Mouse (Mus musculus) hindbrain, embryonic 14.5 days (tissue): Measurements from ENCODE around the gene Hipk2. TPM values are rescaled to one million over a fixed set of nuclear protein-coding genes. Genes with fewer than 3 reads are reported as not detected.

Experiments used
- ATAC-seq: fragments of 200-750 bp; cut with Nextera tagmentation; 2 replicates; pipeline ENCODE4 v1.8.0; 2017; ENCODE audit warnings: moderate number of reproducible peaks, mild to moderate bottlenecking, moderate TSS enrichment, moderate library complexity; ENCODE audit not compliant: low FRiP score
- DNase-seq: peaks from one replicate; pipeline ENCODE4 v3.0.0-alpha.2; 2015; ENCODE audit warnings: low spot score
- H3K27ac ChIP-seq: fragments of 300-500 bp; sonication (generic); 2 replicates; pipeline ENCODE4 v1.5.1; 2014; ENCODE audit warnings: mild to moderate bottlenecking, moderate library complexity
- H3K27me3 ChIP-seq: fragments of 300-500 bp; sonication (generic); 2 replicates; pipeline ENCODE4 v1.6.1; 2014; ENCODE audit warnings: mild to moderate bottlenecking, low read length, mixed read lengths; ENCODE audit not compliant: control insufficient read depth, insufficient read depth
- H3K36me3 ChIP-seq: fragments of 300-500 bp; sonication (generic); replicated peaks from 2 replicates; pipeline ENCODE4 v1.6.1; 2014; ENCODE audit not compliant: control insufficient read depth, insufficient read depth
- H3K4me1 ChIP-seq: fragments of 300-500 bp; sonication (generic); replicated peaks from 2 replicates; pipeline ENCODE4 v1.6.1; 2014; ENCODE audit warnings: antibody characterized with exemption, low read length, mixed read lengths; ENCODE audit not compliant: control insufficient read depth, insufficient read depth
- H3K4me2 ChIP-seq: fragments of 300-500 bp; sonication (generic); replicated peaks from 2 replicates; pipeline ENCODE4 v1.6.1; 2014; ENCODE audit warnings: mild to moderate bottlenecking, moderate library complexity
- H3K4me3 ChIP-seq: fragments of 300-500 bp; sonication (generic); replicated peaks from 2 replicates; pipeline ENCODE4 v1.5.1; 2014; ENCODE audit warnings: mild to moderate bottlenecking, low read length
- H3K9ac ChIP-seq: fragments of 300-500 bp; sonication (generic); 2 replicates; pipeline ENCODE4 v1.6.1; 2014
- H3K9me3 ChIP-seq: fragments of 300-500 bp; sonication (generic); 2 replicates; pipeline ENCODE4 v1.6.1; 2016; ENCODE audit warnings: low read length; ENCODE audit not compliant: control insufficient read depth
- WGBS: fragments of 180-500 bp; shearing (Covaris S2); extraction: QIAGEN DNeasy Blood & Tissue Kit; methylation state at CpG from one replicate; pipeline ENCODE4 v1.1.7; 2014; 5-methylcytosine and 5-hydroxymethylcytosine counted together
- polyA plus RNA-seq: library from polyadenylated mRNA; unstranded; fragments of >200 nt; fragmentation: Nextera tagmentation; extraction: Ambion mirVana; gene quantifications from 2 replicates; pipeline ENCODE4 v1.2.1, GENCODE M21; 2014

Gene Hipk2
- polyA plus RNA-seq, 1 experiment from 2014 or later, result 36.9 TPM

DNA sequence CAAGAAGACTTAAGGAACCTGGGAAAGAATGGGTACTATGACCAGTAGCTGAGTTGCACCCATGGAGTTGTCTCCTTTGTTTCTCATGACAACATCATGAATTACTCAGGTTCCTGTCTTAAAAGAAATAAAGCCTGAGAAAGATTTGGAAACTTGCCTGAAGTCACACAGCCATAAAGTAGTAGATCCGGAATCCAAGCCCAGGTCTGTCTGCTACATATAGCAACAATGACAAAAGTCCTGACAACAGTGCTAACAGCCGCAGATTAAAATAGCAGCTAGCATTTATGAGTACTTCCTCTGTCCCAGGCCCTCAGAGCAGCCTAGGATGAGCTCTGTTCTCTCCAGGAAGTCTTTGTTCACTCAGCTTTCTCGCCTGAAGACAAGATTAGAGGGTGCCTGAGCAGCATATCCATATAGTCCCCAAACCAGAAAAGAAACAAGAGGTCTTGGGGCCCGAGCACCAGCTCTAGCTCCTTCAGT, 69.0 kb downstream of the Hipk2 start:
- Histone ChIP-seq H3K27ac (no peak overlapping the region), H3K36me3 (no peaks in the 10 kb centered on the region), H3K4me2 (no peak overlapping the region), H3K9ac (no peak overlapping the region), H3K9me3 (no peaks in the 10 kb centered on the region), H3K4me3 (no peak overlapping the region), H3K4me1 (0 out of 2 replicates have a peak, but pooled peaks cover 6% of the 10 kb centered on the region), H3K27me3 (no peaks in the 10 kb centered on the region)
- DNase-seq (no peak), ATAC-seq (no peak)
- WGBS, result 82% methylated on average over 4 of the region's 4 CpGs

DNA sequence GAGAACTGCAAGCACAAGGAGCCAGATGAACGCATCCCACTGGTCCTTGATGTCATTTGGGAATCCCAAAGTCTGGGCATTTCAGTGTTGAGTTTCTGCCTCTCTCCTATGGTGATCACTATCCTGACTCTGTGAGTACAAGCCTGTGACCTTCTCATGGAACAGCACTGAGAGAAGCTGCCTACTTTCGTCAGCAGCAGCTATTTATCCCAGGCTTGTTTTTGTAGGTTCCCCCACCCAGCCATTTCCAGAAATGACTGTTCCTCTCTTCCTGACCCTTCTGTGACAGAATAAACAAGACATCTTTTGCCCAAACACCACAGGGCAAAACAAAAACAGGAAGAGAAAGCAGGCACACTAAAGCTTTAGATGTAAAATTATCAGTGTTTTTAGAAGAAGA, 70.4 kb downstream of the Hipk2 start:
- Histone ChIP-seq H3K4me2 (no peak overlapping the region), H3K27me3 (no peaks in the 10 kb centered on the region), H3K4me3 (no peak overlapping the region), H3K9me3 (no peaks in the 10 kb centered on the region), H3K27ac (no peak overlapping the region), H3K4me1 (0 out of 2 replicates have a peak, but pooled peaks cover 10% of the 10 kb centered on the region), H3K36me3 (no peaks in the 10 kb centered on the region), H3K9ac (no peak overlapping the region)
- no peak for ATAC-seq
- WGBS, result 85% methylated on average over 2 of the region's 2 CpGs
- DNase-seq, result no peak

DNA sequence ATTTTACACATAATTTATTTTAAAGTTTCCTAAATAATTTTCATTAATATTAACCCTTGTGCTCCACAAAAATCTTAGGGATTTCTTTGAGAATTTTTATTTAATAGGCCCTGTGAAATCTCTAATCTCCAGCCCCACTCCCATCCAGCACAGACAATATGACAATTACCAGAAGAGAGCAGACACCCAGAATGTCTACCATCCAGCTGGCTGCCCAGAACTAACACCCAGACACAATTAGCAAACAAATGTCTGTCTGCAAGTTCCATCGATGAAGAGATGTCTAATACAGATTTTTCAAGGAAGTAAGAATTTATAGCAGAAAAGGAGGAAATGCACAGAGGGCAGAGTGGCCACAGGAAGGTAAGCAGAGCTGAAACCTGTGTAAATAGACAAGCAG, 74.7 kb downstream of the Hipk2 start:
- WGBS, result 63% methylated on average over 1 of the region's 1 CpGs
- H3K4me3 ChIP-seq, result no peak overlapping the region
- H3K9ac ChIP-seq, result no peak overlapping the region
- H3K36me3 ChIP-seq, result no peaks in the 10 kb centered on the region
- 0 out of 2 replicates have a peak, but pooled peaks cover 13% of the 10 kb centered on the region for H3K4me1 ChIP-seq
- DNase-seq (no peak), ATAC-seq (no peak)
- H3K27me3 ChIP-seq, result no peaks in the 10 kb centered on the region
- H3K27ac ChIP-seq, result 0 out of 2 replicates have a peak overlapping the region, but pooled peaks have one; percentile 39
- no peak overlapping the region for H3K4me2 ChIP-seq
- no peaks in the 10 kb centered on the region for H3K9me3 ChIP-seq

DNA sequence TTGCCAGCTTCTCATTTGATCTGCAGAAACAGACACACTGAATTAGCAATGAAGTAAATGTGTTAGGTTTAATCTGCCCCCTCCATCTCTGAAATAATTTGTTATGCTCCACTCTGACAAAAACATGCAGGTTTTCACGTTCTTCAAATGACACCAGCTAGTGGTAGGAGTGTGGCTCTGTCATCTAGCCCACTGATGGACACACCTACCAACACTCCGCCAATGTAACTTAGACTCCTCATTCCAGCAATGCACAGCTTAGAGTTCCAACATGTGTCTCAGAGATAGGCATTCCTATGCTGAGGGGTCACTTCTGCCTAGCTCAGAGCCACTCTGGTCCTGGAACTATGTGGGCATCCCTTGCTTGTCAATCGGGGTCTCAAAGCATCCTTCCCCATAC, 78.4 kb downstream of the Hipk2 start:
- DNase-seq (no peak), ATAC-seq (no peak)
- Histone ChIP-seq H3K4me1 (0 out of 2 replicates have a peak, but pooled peaks cover 13% of the 10 kb centered on the region), H3K9me3 (no peaks in the 10 kb centered on the region), H3K9ac (no peak overlapping the region), H3K36me3 (no peaks in the 10 kb centered on the region), H3K4me3 (no peak overlapping the region), H3K4me2 (no peak overlapping the region), H3K27ac (no peak overlapping the region), H3K27me3 (no peaks in the 10 kb centered on the region)
- 88% methylated on average over 3 of the region's 3 CpGs for WGBS

DNA sequence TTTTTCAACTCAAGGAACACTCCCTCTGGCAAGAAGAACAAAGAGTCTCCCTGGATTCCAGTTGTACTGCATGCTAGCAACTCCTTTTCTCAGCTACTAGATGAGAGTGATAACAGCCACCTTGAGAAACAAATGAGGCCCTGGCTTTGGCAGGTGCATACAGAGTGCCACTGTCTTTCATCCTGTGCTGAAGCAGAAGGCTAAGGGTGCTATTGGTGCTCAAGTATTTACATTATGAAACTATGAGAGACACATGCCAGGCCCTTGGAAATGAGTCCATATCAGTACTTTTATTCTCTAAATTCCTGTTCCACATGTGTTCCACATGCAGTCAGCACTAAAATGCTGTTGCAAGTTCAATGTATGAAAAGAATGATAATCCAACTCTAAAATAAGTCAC, 79.0 kb downstream of the Hipk2 start:
- Histone ChIP-seq H3K9me3 (no peaks in the 10 kb centered on the region), H3K9ac (no peak overlapping the region), H3K36me3 (no peaks in the 10 kb centered on the region), H3K27me3 (no peaks in the 10 kb centered on the region), H3K4me2 (no peak overlapping the region), H3K4me1 (0 out of 2 replicates have a peak, but pooled peaks cover 7% of the 10 kb centered on the region), H3K4me3 (no peak overlapping the region), H3K27ac (no peak overlapping the region)
- DNase-seq (no peak), ATAC-seq (no peak)

DNA sequence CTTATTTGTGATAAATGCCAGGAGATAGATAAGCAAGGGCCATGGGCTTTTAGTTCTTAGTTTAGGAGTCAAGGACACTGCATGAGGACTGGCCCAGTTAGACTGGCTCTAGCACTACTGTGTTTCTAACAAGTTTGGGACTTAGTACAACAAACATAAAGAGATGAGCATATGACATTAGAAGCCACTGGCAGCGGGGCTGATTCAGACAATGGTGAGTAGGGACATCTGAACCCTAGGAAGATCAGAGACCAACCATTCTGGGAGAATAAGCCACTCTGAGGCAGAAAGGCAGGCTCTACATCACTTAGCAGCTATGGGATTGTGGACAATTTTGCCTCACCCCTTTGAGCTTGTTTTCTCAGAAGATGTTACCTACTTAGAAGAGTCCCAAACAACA, 79.6 kb downstream of the Hipk2 start:
- Histone ChIP-seq H3K9me3 (no peaks in the 10 kb centered on the region), H3K36me3 (no peaks in the 10 kb centered on the region), H3K4me2 (no peak overlapping the region), H3K4me1 (0 out of 2 replicates have a peak, but pooled peaks cover 3% of the 10 kb centered on the region), H3K9ac (no peak overlapping the region), H3K4me3 (no peak overlapping the region), H3K27ac (no peak overlapping the region), H3K27me3 (no peaks in the 10 kb centered on the region)
- DNase-seq, result no peak
- WGBS, result 93% methylated on average over 1 of the region's 1 CpGs
- no peak for ATAC-seq

DNA sequence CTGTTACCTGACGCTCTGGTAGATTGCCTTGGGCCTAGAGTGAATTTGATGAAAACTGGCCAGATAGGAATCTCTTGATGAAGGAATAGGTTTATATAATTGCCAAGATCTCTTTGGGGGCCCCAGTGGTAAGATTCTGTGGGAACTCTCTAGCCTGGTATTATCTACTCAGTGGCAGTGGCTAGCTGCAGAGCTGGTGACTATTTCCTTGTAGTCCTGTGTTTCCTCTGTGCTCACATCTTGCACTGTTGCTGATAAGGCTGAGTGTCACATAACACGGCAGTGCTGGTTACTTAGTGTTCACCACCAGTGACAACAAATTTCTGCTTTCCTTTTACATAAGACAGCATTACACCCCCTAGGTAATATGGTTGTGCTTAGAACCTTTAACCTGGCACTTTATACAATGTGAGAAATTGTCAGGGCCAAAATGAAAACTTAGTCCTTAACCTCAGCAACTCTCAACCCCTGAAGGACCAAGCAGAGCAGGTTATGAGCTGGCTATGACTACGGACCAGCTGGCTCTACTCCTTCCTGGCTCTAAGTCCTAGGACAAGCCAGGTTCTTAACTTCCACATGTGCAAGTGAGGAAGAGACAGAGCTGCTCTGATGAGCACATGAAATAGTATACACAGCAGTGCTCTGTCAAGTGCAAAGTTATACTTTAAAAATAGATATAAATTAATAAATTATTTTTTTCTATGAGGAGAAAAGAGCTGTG, 80.7 kb downstream of the Hipk2 start:
- WGBS, result 89% methylated on average over 3 of the region's 3 CpGs
- DNase-seq (no peak), ATAC-seq (no peak)
- no peaks in the 10 kb centered on the region for H3K27me3 ChIP-seq
- no peak overlapping the region for H3K27ac ChIP-seq
- no peaks in the 10 kb centered on the region for H3K36me3 ChIP-seq
- H3K4me2 ChIP-seq, result no peak overlapping the region
- no peaks in the 10 kb centered on the region for H3K9me3 ChIP-seq
- 0 out of 2 replicates have a peak, but pooled peaks cover 3% of the 10 kb centered on the region for H3K4me1 ChIP-seq
- no peak overlapping the region for H3K4me3 ChIP-seq
- H3K9ac ChIP-seq, result no peak overlapping the region

DNA sequence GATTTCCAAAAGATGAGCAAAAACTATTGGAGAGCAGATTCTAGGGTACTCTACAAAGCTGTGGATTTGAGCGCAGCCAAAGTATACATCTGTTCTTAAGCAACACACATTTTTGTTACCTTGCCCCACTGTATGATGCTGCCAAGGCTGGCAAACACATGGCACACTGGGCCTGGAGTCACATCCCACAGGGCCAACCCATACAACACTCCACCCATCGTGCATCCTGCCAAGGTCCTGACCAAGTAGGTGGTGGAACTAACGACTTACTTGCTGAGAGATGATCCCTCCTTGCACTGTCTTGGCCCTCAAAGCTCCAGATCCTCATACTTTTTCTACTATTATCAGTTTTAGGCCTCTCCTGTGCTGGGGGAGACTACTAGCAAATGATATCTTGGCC, 83.0 kb downstream of the Hipk2 start:
- Histone ChIP-seq H3K36me3 (no peaks in the 10 kb centered on the region), H3K9ac (no peak overlapping the region), H3K4me3 (no peak overlapping the region), H3K4me2 (no peak overlapping the region), H3K27me3 (no peaks in the 10 kb centered on the region), H3K27ac (no peak overlapping the region), H3K9me3 (no peaks in the 10 kb centered on the region), H3K4me1 (no peaks in the 10 kb centered on the region)
- DNase-seq, result no peak
- WGBS, result 89% methylated on average over 3 of the region's 3 CpGs
- no peak for ATAC-seq

DNA sequence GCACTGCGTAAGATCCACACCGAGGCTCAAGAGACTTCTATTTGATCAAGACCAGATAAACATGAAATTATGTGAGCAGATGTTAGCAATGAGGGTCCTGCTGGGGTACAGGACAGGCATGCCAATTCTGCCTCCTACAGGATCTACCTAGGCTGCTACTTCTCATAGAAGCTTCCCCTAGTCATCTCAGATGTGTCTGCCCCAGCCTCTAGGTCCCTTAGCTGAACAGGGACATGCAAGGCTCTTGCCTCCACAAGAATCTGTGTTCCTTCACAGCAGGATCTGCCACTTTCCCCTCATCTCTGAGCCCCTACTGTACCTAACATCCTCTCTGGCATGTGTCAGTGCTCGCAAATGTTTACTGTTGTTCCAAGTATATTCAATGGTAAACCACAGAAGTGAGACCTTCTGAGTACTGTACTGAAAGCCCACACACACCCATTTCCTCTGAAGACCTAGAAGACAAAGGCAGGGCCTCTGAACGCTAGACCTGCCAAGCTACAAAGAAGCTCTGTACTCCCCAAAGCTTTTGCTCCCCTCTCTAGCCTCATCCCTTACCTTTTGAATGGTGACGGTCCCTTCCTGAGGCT, 86.6 kb downstream of the Hipk2 start:
- no peak for DNase-seq
- peaks cover 6% of the 10 kb centered on the region; the same call in 1 of the 2 replicates for H3K4me1 ChIP-seq
- WGBS, result 77% methylated on average over 5 of the region's 5 CpGs

More for the DNA sequence above, 86.6 kb downstream of the Hipk2 start:
- Histone ChIP-seq H3K9me3 (no peaks in the 10 kb centered on the region), H3K27me3 (no peaks in the 10 kb centered on the region), H3K36me3 (no peaks in the 10 kb centered on the region), H3K9ac (no peak overlapping the region), H3K27ac (no peak overlapping the region), H3K4me2 (no peak overlapping the region), H3K4me3 (no peak overlapping the region)
- no peak for ATAC-seq
